Mouse (Mus musculus): ENCODE measurements around the gene Nr2e1. TPM values are rescaled to one million over a fixed set of nuclear protein-coding genes. Genes with fewer than 3 reads are reported as not detected.

Nr2e1 gene
- polyA plus RNA-seq, 1 experiment, result not detected

DNA sequence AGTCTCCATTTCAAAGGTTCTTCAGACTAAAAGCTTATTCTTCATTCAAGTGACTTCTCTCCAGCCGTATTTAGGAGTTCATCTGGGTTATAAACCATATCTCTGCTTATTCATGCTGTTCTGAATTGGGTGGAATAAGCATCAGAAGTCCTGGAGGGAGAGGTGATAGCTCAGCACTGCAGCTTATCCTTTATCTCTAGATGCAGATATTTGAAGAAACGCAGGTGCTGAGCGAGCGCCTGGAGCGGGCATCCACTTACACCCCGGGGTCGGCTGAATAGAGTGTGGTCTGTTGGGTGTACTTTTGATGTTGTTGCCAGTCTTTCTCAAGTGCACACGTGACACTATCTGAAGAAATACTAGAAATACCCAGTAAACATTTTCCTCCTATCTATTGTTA lies 65.1 kb downstream of the Nr2e1 start:
- H3K4me3 ChIP-seq (ENCODE audit: insufficient read depth, low read length), result no peak overlapping the region
- TF ChIP-seq CTCF (IDR thresholded peaks at IDR 0.05; ENCODE audit: low read depth, low read length) (no peak), POLR2A (IDR thresholded peaks at IDR 0.05; ENCODE audit: borderline replicate concordance, low read depth, low read length) (no peak)
- no peak overlapping the region for H3K27ac ChIP-seq (ENCODE audit: insufficient read depth, low read depth, low read length)
- peaks cover 13% of the 10 kb centered on the region for H3K4me1 ChIP-seq (ENCODE audit: control insufficient read depth, insufficient read depth, low read length)

DNA sequence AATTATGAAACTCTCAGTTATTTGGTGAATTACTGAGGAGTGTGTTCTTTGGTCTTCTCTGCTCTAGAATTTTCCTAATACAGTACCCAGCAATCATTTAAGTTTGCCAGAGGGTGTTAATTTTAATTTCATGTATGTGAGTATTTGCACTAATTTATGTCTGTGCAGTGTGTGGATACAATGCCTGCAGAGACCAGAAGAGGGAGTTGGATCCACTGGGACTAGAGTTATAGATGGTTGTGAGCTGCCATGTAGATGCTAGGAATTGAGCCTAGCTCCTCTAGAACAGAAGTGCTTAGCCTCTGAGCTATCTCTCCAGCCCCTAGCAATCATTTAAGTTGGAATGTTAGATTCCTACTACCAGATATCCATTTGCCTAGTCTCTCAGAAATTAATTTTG lies 69.3 kb downstream of the Nr2e1 start:
- Histone ChIP-seq H3K4me3 (ENCODE audit: insufficient read depth, low read length) (no peak overlapping the region), H3K4me1 (ENCODE audit: control insufficient read depth, insufficient read depth, low read length) (0 out of 2 replicates have a peak, but pooled peaks cover 2% of the 10 kb centered on the region), H3K27ac (ENCODE audit: insufficient read depth, low read depth, low read length) (no peak overlapping the region)
- TF ChIP-seq CTCF (IDR thresholded peaks at IDR 0.05; ENCODE audit: low read depth, low read length) (no peak), POLR2A (IDR thresholded peaks at IDR 0.05; ENCODE audit: borderline replicate concordance, low read depth, low read length) (no peak)

Other genes with a start within 250 kb of the Nr2e1 start
- 6.5 and 8.2 TPM in 2 replicates for gene Afg1l, start 105.1 kb downstream of the Nr2e1 start, polyA plus RNA-seq (2012; ENCODE audit: insufficient read depth, insufficient read length, missing spikeins)
- 318 and 328 TPM in 2 replicates for gene Snx3, start 81.6 kb downstream of the Nr2e1 start, polyA plus RNA-seq (2012; ENCODE audit: insufficient read depth, insufficient read length, missing spikeins)
- 48.0 and 48.5 TPM in 2 replicates for gene Ostm1, start 190 bp upstream of the Nr2e1 start, polyA plus RNA-seq (2012; ENCODE audit: insufficient read depth, insufficient read length, missing spikeins)
- gene Sec63, start 177.9 kb upstream of the Nr2e1 start, polyA plus RNA-seq (2012; ENCODE audit: insufficient read depth, insufficient read length, missing spikeins), result 53.1 and 53.4 TPM in 2 replicates